Mouse (Mus musculus): ENCODE results near the gene Tsn.

Tsn gene

DNA sequence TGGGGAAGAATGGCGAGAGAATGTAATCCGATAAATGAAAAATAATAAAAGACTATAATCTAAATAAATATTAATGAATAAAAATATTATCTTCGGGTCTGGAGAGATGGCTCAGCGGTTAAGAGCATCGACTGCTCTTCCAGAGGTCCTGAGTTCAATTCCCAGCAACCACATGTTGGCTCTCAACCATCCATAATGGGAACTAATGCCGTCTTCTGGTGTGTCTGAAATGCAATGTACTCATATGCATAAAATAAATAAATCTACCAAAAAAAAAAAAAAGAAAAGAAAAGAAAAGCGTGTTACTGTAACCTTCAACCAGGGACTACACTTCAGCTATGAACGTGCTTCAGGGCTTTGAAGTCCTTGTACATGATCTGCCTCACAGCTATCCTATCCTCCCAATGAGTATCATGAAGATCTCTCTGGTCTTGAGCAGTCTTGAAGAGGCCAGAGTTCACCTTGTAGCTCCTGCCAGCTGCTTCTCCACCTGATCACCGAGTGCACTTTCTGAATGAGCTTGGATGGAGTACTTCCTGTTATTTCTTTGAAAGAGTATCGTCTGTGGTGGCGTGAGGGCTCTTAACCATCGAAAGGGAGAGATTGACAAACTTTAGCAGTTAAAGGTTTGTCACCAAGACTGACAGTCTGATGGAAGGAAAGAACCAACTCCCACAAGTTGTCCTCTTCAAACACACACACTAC lies at the start of gene Tsn:
TSS of gene Tsn (minus strand) at position 118 of the 705 bp plus-strand sequence.
- DNase-seq (ENCODE audit: low spot score in 2 of 2), result no peak

DNA sequence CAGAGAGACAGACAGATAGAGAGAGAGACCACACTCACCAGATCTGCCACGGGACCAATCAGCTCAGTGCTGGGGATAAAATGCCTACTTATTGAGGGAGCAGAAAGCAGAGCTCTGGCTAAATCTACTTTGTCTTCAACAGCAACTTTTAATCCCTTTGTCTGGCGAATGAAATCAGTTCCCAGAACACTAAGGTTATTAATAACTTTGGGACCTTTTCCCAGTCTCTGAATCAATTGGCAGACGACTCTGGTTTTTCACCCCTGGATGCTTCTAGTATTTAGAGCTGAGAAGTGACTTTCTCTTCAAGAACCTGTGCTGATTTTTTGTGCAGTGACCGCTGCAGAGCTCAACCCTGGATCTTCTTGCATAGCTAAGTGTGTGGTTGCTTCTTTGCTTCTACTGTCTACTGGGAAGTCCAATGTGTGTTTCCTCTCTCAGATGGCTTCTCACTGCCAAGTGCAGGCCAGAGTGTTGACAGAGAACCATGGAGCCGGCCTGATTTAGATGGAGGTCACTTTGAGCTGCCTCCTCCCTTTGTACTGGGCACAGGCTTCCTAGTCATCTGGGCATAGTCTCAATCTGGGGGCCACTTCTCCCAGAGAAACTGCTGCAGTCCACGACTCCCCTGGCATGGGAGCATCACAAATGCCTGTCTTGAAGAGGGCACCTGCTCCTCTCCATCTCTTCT lies 47.7 kb upstream of the Tsn start:
- no peak for DNase-seq (ENCODE audit: low spot score in 2 of 2)

DNA sequence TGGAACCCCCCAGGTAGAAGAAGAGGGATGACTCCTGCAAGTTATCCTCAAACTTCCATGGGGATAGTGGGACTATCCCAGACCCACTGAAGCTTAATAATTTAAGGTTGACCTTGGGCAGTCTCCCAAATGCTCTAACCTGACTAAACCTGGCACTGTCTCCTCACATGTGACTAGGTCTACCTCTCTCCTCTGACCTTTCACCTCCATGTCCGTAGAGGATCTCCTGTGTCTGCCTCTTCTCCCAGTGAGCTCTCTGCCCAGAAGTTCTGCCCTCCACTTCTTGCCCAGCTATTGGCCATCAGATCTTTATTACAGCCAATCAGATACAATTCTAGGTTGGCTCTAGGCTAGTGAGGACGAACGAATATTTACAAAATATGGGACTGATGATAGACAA lies 38.4 kb upstream of the Tsn start:
- DNase-seq (ENCODE audit: low spot score in 2 of 2), result no peak

DNA sequence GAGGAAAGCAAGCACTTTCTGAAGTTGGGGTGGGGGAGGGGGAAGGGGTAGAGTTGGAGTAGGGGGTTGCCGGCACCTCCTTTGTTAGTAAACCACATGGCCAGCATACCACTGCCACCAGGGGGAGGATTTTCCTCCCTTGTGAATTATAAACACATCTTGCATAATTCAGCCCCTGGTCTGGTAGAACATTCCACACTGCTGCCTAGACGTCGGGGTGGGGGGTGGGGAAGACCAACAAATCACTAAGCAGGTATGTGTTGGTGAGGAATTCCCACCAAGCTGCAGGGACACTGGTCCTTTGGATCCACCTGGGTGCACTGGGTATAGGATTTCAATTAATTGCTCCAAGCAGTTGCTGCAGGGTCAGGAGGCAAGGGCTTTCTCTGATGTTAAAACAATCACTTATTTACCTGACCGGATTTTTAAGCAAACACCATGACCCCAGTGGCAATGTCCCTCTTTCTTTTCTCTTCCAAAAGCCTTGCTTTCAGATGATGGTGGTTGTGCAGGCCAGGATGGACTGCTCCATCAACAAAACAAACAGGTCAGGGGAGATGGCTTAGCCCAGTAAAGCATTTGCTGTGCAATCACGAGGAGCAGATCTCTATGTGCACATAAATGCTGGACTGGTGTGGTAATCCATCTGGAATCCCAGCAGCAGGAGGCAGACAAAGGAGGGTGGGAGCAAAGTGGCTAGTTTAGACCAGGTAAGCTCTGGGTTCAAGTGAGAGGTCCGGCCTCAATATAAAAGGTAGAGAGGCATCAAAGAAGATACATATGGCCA lies 32.3 kb upstream of the Tsn start:
- no peak for DNase-seq (ENCODE audit: low spot score in 2 of 2)

DNA sequence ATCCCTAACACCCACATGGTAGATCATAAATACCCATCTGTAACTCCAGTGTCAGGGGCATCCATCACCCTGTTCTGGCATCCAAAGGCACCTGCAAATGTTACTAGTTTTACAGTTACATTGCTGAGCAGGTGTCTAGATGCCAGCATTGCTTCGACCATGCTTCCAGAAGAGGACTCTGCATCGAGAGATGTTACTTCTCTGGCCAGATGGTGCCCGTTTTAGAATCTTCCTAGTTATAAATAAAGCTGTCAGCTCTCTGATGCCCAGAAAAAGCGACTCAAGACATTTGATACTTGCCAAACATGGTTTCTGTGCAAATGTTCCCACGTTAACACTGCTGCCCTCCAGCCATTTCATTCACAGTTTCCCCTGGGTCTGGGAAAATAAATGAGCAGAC lies 26.4 kb upstream of the Tsn start:
- peak in 1 of 2 experiments; percentile 14 for DNase-seq (ENCODE audit: low spot score in 2 of 2)

DNA sequence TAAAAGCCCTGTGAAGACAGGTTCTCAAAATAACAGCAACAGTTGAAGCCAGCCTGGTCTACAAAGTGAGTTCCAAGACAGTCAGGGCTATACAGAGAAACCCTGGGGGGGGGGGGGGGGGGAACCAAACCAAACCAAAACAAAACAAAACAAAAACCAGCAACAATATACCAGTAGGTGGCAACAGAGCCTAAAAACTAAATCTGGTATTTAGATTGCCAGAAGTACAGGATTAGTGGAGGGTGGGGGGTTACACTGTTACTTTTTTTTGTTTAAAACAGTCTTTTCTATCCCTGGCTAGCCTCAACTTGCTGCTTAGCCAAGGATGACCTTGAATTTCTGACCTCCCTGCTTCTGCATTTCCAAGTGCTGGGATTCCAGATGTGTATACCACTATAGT lies 24.3 kb upstream of the Tsn start:
- no peak for DNase-seq (ENCODE audit: low spot score in 2 of 2)

DNA sequence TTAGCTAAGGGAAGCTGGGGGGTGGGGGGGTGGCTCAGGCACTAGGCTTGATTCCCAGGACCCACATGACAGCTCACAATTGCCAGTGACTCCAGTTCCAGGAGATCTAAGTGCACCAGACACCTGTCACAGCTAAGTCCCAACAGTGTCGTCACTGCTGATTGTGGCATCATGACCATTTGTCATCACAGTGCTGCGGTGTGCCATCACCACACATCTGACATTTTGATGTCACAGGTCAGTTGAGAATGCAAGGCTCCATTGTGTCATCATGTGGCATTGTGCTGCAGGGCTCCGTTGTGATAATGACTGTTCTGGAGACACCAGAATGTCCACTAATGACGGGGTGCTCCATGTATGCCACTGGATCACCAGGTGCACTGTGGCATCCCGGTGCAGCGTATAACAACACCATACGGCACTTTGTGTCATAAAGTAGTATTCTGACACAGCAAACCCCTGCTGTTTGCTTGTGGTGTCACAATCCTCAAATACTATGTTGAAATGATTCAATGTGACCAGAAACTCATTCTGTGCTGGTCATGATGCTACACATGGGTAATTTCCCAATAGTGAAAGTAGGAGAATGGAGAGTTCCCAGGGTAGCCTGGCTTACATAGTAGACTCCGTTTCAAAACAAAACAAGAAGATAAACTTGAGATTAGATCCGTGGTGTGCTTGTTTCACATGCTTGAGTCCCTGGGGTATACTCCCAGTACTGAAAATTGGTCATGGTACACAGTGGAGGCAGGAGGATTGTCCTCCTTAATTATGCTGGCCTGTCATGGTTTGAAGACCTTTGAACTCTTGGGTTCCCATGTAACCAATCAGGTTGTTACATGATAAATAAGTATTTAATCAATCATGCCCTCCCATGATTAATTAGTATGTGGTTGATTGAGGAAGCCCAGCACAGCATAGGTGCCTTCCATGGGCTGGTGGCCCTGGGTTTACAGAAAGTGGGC lies 23.5 kb upstream of the Tsn start:
- no peak for DNase-seq (ENCODE audit: low spot score in 2 of 2)

DNA sequence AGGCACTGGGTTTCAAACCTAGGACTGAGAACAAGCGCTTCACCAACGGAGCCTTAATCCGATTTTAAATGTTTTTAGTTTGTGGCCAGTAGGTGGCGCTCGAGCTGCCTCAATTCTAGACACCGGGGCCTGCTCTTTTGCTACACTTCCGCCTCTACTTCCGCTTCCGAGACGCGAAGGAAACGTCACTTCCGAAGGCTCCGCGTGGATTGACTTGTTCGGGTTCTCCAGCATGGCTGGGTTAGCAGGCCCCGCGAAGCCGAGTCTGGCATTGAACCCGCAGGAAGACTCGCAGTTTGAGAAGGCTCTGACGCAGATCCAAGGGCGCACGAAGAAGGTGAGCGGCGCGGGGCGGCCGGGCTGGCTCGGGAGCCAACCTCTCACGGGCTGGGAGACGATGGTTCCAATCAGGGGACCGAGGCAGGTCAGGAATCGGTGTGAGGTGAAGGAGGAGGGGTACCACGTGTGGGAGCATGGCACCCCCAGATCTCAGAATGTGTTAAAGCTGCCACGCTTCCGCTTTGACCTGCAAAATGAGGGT lies 10.2 kb upstream of the Tsn start, which contains the start of gene Nifk:
TSS of gene Nifk (plus strand) at position 179 of the 541 bp plus-strand sequence.
- peak; percentile 82 to 96 for DNase-seq (ENCODE audit: low spot score in 2 of 2)

DNA sequence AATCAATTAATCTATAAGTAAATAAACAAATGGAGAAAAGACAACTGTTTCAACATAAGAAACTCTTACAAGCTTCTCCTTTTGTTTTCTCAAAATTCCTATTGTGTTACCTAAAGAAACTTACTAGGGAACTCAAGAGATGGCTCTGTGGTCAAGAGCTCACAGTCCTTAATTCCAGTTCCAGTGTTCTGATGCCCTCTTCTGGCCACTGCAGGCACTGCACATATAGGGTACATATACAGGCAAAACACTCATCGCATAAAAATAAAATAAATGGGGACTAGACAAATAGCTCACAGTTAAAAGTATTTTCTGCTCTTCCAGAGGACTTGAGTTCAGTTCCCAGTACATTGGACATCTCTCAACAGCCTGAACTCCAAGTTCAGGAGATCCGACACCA lies 9.2 kb upstream of the Tsn start:
- peak in 1 of 2 experiments; percentile 11 for DNase-seq (ENCODE audit: low spot score in 2 of 2)

DNA sequence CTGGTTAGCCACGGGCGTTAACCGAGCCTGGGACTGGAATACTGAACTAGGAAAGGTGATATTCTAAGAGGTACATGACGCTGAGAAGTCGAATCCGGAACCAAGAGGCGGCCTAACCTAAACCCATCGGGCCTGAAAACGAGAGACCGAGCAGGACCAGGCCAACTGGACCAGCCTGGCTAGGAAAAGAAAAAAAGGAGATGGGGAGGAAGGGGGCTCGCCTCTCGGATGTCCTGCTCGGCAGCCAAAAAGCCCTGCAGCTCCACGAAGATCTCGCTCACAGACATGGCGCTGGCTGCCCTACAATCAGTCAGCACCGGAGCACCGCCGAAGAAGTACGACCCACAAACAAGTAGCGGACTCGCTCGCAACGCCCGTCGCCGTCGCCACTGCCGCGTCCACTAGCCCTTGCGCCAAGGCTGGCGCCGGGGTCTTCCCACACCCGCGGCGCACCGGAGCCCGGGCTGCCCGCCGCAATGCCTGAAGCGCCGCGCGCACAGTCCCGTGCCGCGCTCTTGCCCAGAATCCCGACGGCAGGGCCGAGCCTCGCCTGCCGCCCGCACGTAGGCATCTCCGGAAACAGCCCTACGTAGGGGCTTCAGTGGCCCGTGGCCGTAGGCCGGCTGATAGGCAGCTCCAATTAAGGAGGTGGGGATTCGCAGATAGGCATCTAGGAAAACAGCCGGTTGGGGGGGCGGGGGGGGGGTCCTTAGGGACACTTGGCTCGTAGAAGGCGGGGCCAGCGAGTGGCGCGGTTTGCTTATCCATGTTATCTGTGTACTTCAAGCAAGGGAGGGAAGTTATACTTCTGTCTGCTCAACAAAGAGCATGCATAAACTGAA lies 538 bp downstream of the Tsn start:
- DNase-seq (ENCODE audit: low spot score in 2 of 2), result peak; percentile 67 to 87

DNA sequence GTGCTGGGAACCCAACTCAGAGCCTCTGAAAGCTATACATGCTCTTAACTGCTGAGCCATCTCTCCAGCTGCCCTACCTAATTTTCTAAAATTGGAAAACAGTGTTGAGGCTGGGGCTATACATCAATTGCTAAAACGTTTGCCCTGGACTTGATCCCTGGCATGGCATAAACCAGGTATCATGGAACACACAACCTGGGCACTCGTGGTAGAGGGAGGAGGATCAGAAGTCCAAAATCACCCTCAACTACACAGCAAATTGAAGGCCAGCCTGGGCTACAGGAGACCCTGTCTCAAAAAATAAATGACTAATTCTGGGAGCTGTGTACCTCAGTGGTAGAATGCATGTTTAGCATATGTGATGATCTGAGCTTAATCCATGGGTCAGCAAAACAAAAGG lies 13.8 kb downstream of the Tsn start:
- no peak for DNase-seq (ENCODE audit: low spot score in 2 of 2)

DNA sequence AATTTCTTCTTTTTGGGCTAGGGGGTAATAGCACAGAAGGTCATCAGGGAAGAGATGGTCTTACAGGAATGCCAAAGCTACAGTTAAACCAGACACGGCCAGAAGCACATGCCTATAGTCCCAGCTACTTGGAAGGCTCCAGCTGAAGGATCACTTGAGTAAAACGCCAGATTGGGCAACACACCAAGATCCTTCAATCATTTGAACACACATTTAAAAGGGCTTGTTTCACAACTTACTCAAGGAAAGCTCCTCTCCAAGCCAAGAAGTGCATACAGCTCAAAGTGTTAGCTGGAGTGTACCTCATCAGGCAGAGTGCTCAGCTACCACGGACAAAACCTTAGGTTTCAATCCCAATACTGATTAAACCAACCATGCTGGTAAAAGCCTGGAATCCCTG lies 14.9 kb downstream of the Tsn start:
- no peak for DNase-seq (ENCODE audit: low spot score in 2 of 2)

DNA sequence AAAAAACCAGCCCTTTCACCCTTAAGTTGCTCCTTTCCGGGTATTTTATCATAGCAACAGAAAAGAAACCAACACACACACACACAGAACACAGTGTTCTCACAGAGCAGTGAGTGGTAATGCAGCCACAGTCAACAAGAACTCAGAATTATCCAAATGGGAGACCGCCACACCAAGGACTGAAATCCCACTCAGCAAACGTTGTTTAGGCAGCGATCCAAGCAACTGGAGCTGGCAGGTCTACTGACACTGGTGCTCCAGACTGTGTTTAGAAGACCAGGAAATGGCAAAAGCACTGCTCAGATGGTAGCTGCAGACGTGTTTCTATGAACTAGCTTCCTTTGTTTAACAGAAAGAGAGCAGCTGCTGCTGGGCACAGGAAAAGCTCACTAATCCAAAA lies 16.7 kb downstream of the Tsn start:
- DNase-seq (ENCODE audit: low spot score in 2 of 2), result no peak

DNA sequence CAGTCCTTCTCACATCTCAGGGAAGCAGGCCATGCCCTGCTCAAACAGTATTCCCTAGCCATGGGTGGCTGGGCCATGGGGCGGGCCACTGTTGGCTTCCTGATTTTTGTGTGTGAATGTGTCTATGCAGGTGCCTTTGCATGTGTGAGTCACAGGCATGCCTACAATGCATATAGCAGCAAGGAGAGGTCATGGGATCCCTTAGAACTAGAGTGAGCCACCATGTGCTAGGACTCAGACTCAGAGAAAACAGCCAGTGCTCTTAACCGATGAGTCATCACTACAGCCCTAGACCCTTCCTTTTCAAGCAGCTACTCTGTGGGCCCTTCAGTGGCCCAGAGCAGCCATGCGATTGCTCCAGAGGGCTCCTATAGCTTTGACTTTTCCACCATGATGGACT lies 17.3 kb downstream of the Tsn start:
- no peak for DNase-seq (ENCODE audit: low spot score in 2 of 2)

DNA sequence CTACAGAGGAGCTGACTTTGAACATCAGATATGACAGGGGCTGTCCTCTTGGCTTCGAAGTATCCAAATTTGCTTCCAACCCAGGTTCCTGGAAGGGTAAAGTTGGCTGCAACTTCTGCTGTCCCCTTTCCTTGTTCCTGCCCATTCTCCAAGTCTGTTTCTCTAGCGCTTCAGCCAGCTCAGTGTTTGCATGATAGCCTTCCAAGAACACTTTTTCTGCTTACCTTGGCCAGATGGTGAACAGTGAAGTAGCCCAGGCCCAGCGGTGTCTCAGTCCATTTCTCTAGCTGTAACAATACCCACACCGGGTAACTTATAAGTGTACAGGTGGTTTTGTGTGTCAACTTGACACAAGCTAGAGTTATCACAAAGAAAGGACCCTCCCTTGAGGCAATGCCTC lies 19.2 kb downstream of the Tsn start:
- DNase-seq (ENCODE audit: low spot score in 2 of 2), result no peak

DNA sequence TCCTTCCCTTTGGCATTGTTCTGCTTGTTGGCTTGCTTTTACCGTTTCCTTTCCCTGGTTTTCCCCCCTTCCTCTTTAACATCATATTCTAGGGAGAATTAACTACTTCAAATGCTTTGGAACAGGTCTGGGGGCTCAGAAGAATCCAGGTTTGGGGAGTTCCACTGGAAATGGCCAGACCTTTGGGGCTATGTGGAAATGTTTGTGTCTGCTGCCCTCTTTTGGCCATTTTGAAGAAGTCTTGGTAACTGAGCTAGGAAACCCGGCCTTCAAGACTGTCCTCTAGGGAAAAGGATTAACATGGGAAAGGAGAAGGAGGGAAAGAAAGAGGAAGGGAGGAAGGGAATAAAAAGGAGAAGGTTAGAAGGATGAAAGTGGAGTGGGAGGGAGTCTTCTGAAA lies 36.4 kb downstream of the Tsn start:
- DNase-seq (ENCODE audit: low spot score in 2 of 2), result no peak

DNA sequence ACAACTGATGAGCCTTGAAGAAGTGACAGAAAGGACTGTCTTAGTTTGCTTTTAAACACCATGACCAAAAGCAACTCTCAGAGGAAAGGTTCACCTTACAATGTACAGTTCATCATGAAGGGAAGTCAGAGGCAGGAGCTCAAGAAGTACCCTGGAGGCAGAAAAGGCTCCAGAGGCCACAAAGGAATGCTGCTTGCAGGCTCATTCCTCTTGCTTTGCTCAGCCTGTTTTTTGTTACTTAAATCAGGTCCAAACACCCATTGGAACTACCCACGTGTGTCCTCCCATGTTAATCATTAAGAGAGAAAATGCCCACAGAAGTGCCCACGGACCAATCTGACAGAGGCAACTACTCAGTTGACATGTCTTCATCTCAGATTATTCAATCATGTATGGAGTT lies 59.6 kb downstream of the Tsn start:
- no peak for DNase-seq (ENCODE audit: low spot score in 2 of 2)
